Mouse (Mus musculus): ENCODE results near the gene Klk11. TPM values are rescaled to one million over a fixed set of nuclear protein-coding genes. Genes with fewer than 3 reads are reported as not detected.

Klk11 gene
- not detected in 2 replicates for total RNA-seq (2012; rRNA removed)
- not detected for polyA plus RNA-seq (2012; ENCODE audit: insufficient read depth in 1 of 2, insufficient read length in 2 of 2, low read depth in 1 of 2, low replicate concordance in 2 of 2, missing spikeins in 1 of 2)

DNA sequence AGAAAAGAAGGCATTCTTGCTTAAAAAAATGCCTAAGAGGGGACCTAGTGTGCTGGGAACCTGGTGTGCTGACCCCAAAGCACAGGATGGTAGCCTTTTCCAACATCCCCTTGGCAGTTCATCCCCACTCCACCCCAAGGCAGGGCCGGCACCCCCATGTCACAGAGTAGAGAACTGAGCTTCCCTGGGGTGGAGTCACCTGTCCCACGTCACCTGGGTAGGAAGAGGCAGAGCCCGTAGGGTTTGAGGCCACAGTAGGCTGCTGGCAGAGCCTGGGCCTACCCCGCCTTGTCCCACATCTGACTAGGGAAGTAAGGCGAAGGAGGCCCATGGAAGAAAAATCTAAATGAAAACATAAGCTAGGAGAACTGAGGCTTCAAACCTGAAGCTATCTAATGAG lies at the start of gene Klk11:
TSS of gene Klk11 (plus strand) at position 241 of the 400 bp plus-strand sequence.
- no peak for TF ChIP-seq MAX (IDR thresholded peaks at IDR 0.05; ENCODE audit: low read length)
- no peak for TF ChIP-seq CHD2 (IDR thresholded peaks at IDR 0.05; ENCODE audit: low read length)
- no peak for TF ChIP-seq NRF1 (IDR thresholded peaks at IDR 0.05; ENCODE audit: insufficient read depth, low read depth, low read length, poor library complexity, severe bottlenecking)
- no peak for TF ChIP-seq CTCF (IDR thresholded peaks at IDR 0.05 in 2 of 3, conservative IDR thresholded peaks at IDR 0.05 in 1 of 3; ENCODE audit: control insufficient read depth in 1 of 3, insufficient read depth in 1 of 3, low read depth in 2 of 3, low read length in 3 of 3, poor library complexity in 1 of 3, severe bottlenecking in 1 of 3)
- no peak for TF ChIP-seq SIN3A (IDR thresholded peaks at IDR 0.05; ENCODE audit: low read length)
- H3K27me3 ChIP-seq (ENCODE audit: control insufficient read depth in 1 of 2, insufficient read depth in 2 of 2, low read length in 2 of 2) = no peaks in the 10 kb centered on the region
- no peak for DNase-seq (ENCODE audit: low read depth, low spot score)
- H3K27ac ChIP-seq (ENCODE audit: control insufficient read depth, low read depth, low read length) = no peak within 1 kb of the TSS
- H3K4me3 ChIP-seq (ENCODE audit: control insufficient read depth in 1 of 2, insufficient read depth in 1 of 2, low read depth in 2 of 2, low read length in 2 of 2) = no peak within 1 kb of the TSS
- no peaks in the 10 kb centered on the region for H3K79me2 ChIP-seq (ENCODE audit: control insufficient read depth, insufficient read depth, low read length, poor library complexity)
- H3K9ac ChIP-seq (ENCODE audit: control insufficient read depth, low read depth, low read length, poor library complexity, severe bottlenecking) = no peak within 1 kb of the TSS
- no peaks in the 10 kb centered on the region for H3K9me3 ChIP-seq (replicated peaks; ENCODE audit: insufficient read depth, low read length)
- no peaks in the 10 kb centered on the region for H3K4me1 ChIP-seq (ENCODE audit: control insufficient read depth in 1 of 2, insufficient read depth in 2 of 2, low read length in 2 of 2)
- H3K36me3 ChIP-seq (ENCODE audit: control insufficient read depth in 1 of 2, insufficient read depth in 2 of 2, low read length in 2 of 2) = no peaks in the 10 kb centered on the region

DNA sequence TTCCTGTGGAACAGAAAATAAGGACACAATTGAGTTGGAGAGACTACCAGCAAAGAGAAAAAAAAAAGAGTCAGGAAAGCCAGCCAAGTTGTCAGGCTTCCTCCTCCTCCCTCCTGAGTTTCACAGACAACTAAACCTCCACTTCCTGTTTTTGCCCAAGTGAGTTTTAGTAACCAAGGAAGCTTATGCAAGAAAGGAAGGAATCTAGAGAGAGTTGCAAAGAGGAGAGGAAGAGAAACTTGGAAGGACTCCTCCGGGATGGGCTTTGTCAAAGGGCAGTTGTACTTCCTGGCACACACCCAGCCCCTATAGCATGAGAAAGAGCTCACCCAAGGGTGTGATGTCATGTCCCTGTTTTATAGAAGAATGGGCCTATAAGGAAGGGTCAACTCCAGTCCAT lies 26.6 kb upstream of the Klk11 start:
- Histone ChIP-seq H3K27me3 (ENCODE audit: control insufficient read depth in 1 of 2, insufficient read depth in 2 of 2, low read length in 2 of 2) (no peaks in the 10 kb centered on the region), H3K27ac (ENCODE audit: control insufficient read depth, low read depth, low read length) (no peak overlapping the region)
- DNase-seq (ENCODE audit: low read depth, low spot score) = peak; percentile 2

DNA sequence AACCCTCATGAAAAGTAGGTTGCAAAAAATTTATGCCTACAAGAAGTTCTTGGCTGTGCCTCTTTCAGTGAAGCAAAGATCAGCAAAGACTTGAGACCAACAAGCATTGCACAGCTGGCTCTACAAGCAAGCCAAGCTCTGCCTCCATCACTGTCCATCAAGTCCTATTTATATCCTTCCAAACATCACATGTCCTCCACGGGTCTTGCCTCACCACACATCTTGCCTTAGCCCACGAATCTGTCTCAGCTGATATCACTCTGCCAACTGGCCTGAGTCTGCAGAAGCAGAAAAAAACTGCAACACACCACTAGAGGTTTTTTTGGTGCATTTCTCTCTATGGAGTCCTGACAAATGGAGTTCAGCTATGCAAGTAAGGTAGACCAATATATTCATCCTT lies 21.6 kb upstream of the Klk11 start:
- H3K27ac ChIP-seq (ENCODE audit: control insufficient read depth, low read depth, low read length) = no peak overlapping the region
- no peak for DNase-seq (ENCODE audit: low read depth, low spot score)
- H3K36me3 ChIP-seq (ENCODE audit: control insufficient read depth in 1 of 2, insufficient read depth in 2 of 2, low read length in 2 of 2) = no peaks in the 10 kb centered on the region
- H3K79me2 ChIP-seq (ENCODE audit: control insufficient read depth, insufficient read depth, low read length, poor library complexity) = no peaks in the 10 kb centered on the region
- H3K4me1 ChIP-seq (ENCODE audit: control insufficient read depth in 1 of 2, insufficient read depth in 2 of 2, low read length in 2 of 2) = no peaks in the 10 kb centered on the region
- H3K9ac ChIP-seq (ENCODE audit: control insufficient read depth, low read depth, low read length, poor library complexity, severe bottlenecking) = no peak overlapping the region
- no peak overlapping the region for H3K4me3 ChIP-seq (ENCODE audit: control insufficient read depth in 1 of 2, insufficient read depth in 1 of 2, low read depth in 2 of 2, low read length in 2 of 2)
- TF ChIP-seq GATA1 (IDR thresholded peaks at IDR 0.05; ENCODE audit: low read depth, low read length) (no peak), NRF1 (IDR thresholded peaks at IDR 0.05; ENCODE audit: insufficient read depth, low read depth, low read length, poor library complexity, severe bottlenecking) (no peak)
- H3K9me3 ChIP-seq (replicated peaks; ENCODE audit: insufficient read depth, low read length) = no peaks in the 10 kb centered on the region
- H3K27me3 ChIP-seq (ENCODE audit: control insufficient read depth in 1 of 2, insufficient read depth in 2 of 2, low read length in 2 of 2) = no peaks in the 10 kb centered on the region

More for the DNA sequence above, 26.6 kb upstream of the Klk11 start:
- Histone ChIP-seq H3K4me1 (ENCODE audit: control insufficient read depth in 1 of 2, insufficient read depth in 2 of 2, low read length in 2 of 2) (no peaks in the 10 kb centered on the region), H3K36me3 (ENCODE audit: control insufficient read depth in 1 of 2, insufficient read depth in 2 of 2, low read length in 2 of 2) (no peaks in the 10 kb centered on the region), H3K4me3 (ENCODE audit: control insufficient read depth in 1 of 2, insufficient read depth in 1 of 2, low read depth in 2 of 2, low read length in 2 of 2) (no peak overlapping the region), H3K9me3 (replicated peaks; ENCODE audit: insufficient read depth, low read length) (no peaks in the 10 kb centered on the region), H3K79me2 (ENCODE audit: control insufficient read depth, insufficient read depth, low read length, poor library complexity) (no peaks in the 10 kb centered on the region), H3K9ac (ENCODE audit: control insufficient read depth, low read depth, low read length, poor library complexity, severe bottlenecking) (no peak overlapping the region)
- TF ChIP-seq MEF2A (IDR thresholded peaks at IDR 0.05; ENCODE audit: extremely low read depth, insufficient replicate concordance, low read depth, low read length, poor library complexity, severe bottlenecking) = no peak
- TF ChIP-seq MXI1 (IDR thresholded peaks at IDR 0.05; ENCODE audit: low read depth, low read length) = no peak
- no peak for TF ChIP-seq CHD2 (IDR thresholded peaks at IDR 0.05; ENCODE audit: low read length)
- no peak for TF ChIP-seq CHD1 (IDR thresholded peaks at IDR 0.05; ENCODE audit: low read depth, low read length)
- no peak for TF ChIP-seq RCOR1 (IDR thresholded peaks at IDR 0.05; ENCODE audit: low read depth, low read length)
- TF ChIP-seq E2F4 (IDR thresholded peaks at IDR 0.05; ENCODE audit: borderline replicate concordance, low read depth, low read length) = no peak
- no peak for TF ChIP-seq USF2 (IDR thresholded peaks at IDR 0.05; ENCODE audit: borderline replicate concordance in 1 of 2, insufficient read depth in 1 of 2, low read depth in 1 of 2, low read length in 2 of 2)
- TF ChIP-seq MAZ (IDR thresholded peaks at IDR 0.05; ENCODE audit: low read depth, low read length) = no peak
- no peak for TF ChIP-seq GATA1 (IDR thresholded peaks at IDR 0.05; ENCODE audit: low read depth, low read length)
- no peak for TF ChIP-seq ELF1 (IDR thresholded peaks at IDR 0.05; ENCODE audit: low read depth, low read length)
- no peak for TF ChIP-seq TAL1 (IDR thresholded peaks at IDR 0.05; ENCODE audit: low read length)
- TF ChIP-seq HCFC1 (IDR thresholded peaks at IDR 0.05; ENCODE audit: low read depth, low read length) = no peak
- no peak for TF ChIP-seq ZMIZ1 (IDR thresholded peaks at IDR 0.05; ENCODE audit: low read depth, low read length)
- no peak for TF ChIP-seq MAX (IDR thresholded peaks at IDR 0.05; ENCODE audit: low read length)
